Mouse (Mus musculus): ENCODE results near the gene Mslnl. TPM values are rescaled to one million over a fixed set of nuclear protein-coding genes. Genes with fewer than 3 reads are reported as not detected.

Mslnl gene
- total RNA-seq, 2 experiments from 2014 or later, result not detected

DNA sequence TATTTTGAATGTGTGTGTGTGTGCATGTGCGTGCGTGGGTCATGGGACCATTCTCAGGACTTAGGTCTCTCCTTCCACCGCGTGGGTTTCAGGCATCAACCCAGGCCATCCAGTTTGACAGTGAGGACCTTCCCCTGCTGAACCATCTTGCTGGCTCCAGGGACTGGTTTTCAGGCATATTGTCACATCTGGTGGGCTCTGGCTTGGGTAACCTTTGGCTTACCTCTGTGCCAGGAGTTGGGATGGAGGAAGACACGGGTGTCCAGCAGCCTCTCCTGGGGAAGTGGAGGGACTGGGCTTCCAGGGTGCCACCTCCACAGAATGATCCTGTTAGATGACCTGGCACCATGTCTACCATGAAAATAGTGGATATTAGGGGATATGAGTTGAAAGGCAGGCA is 42.1 kb downstream of the Mslnl start:
- intact Hi-C loops (cut with DNase I), result no loop called here
- H3K27ac ChIP-seq, result no peak overlapping the region
- no peak for TF ChIP-seq CTCF (IDR thresholded peaks at IDR 0.05)
- no peak for DNase-seq
- no peak overlapping the region for H3K4me3 ChIP-seq

DNA sequence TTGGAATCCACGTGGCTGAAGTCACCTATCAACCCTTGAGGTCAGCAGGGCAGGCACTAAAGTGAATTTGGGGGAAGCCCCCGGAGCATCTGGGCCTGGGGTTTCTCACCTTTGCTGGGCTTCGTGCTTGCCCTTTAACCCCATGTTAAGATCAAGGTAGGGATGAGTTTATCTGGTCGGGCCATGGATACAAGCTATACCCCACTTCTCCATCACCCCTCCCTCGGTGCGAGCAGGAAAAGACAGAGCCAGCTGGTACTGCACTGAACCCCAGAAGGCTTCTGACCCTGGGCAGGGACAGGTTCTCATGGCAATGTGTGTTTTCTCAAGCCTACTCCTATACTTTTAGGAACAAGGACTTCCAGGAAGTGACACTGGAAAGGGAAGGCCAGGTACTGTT is 45.5 kb downstream of the Mslnl start:
- TF ChIP-seq CTCF (IDR thresholded peaks at IDR 0.05), result no peak
- no peak overlapping the region for H3K4me3 ChIP-seq
- intact Hi-C loops (cut with DNase I), result no loop called here
- DNase-seq, result no peak
- no peak overlapping the region for H3K27ac ChIP-seq

DNA sequence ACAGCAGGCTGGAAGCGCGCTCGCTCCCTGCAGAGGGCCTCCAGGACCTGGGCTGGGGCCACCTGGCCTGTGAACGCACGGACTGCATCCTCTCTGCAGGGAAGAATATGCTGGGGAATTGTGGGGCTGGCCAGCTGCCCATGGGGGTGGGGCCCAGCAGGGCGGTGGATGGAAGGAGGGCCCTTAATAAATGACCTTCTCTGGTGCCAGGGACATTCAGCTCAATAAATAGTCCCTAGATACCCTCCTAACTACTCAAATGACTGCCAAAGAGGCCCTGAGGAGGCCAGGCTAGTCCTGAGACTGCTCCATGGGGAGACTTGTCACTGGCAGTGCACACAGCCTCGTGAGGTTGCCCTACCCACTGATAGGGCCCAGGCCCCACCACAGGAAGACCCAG is 47.2 kb downstream of the Mslnl start:
- H3K27ac ChIP-seq, result no peak overlapping the region; the same call in 1 of the 2 replicates
- peak; percentile 55 for DNase-seq
- intact Hi-C loops (cut with DNase I), result no loop called here
- H3K4me3 ChIP-seq, result no peak overlapping the region
- no peak for TF ChIP-seq CTCF (IDR thresholded peaks at IDR 0.05)

DNA sequence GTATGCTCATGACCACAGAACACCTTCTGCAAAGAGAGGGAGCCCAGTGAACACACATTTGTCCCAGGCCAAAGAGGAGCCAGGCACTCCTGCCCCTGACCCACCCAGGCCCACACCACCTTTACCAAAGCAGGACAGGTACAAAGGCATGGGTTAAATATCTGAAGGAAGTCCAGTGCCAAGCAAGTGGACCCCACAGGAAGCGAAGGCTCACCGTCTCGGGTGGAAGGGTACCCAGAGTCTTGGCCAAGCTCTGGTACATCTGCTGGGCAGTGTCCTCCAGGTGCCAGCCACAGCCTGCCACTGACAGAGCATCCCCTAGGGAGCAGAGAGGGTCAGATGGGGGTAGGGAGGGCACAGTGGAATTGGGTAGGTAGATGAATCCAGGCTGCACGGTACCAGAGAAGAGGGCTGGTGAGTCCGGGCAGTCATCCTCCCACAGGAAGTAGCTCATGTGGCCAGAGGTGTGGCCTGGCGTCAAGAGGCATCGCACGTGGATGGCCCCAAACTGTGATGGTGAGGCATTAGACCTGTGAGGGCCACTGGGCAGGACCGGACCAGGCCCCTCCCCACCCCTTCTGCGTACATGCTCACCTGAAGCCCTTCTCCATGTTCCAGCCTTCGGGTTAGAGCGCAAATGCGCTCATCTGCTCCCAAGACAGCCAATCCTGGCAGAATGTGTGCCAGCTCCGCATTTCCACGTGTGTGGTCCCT is 48.2 kb downstream of the Mslnl start:
- peak overlapping the region; percentile 75; the same call in 1 of the 2 replicates for H3K4me3 ChIP-seq
- H3K27ac ChIP-seq, result no peak overlapping the region
- DNase-seq, result no peak
- no peak for TF ChIP-seq CTCF (IDR thresholded peaks at IDR 0.05)
- intact Hi-C loops (cut with DNase I), result no loop called here

DNA sequence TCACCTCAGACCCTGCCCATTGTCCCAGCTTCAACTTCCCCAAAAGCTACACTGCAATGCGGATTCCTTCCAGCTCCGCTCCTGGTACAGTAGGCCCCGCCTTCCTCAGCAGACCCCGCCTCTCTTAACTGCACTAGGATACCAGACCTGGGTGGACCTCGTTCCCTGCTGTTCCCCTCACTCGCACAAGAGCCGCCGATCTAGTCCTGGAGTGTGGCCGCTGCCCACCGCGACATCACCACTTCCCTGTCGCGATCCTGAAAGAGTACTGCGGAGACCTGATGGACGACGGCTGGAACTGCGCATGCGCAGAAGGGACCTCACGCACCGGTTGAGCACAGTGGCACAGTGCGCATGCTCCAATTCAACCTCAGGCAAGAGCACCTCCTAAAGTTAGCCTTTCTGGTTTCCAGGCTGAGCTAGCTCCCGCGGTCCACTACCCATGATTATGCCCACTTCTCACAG is 49.5 kb downstream of the Mslnl start, which contains the start of gene Haghl:
TSS of gene Haghl (minus strand) at position 393 of the 465 bp plus-strand sequence.
- H3K27ac ChIP-seq, result peak within 1 kb of the TSS; percentile 88
- peak within 1 kb of the TSS; percentile 75 for H3K4me3 ChIP-seq
- TF ChIP-seq CTCF (IDR thresholded peaks at IDR 0.05), result peak; percentile 19; the same call in 1 of the 2 replicates
- intact Hi-C loops (cut with DNase I), result no loop called here
- DNase-seq, result peak; percentile 96

DNA sequence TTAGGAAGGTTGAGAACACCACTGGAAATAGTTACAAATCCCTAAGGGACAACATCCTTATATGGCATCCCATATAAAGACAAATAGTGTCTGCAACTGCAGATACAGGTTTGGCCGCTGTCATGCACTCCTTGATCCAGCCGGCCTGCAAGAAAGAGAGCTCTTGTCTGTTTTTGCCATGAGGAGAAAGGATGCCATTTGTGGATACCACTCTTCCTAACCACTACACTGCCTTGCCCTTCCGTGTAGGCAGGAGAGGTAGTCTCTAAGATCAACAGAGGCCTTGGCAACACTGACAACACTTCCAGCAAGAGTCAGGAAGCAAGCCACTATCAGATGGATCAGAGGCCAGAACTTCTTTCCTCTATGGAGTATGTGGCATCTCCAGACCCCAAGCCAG is 50.4 kb downstream of the Mslnl start, which contains the start of gene Ccdc78:
TSS of gene Ccdc78 (plus strand) at position 301 of the 400 bp plus-strand sequence.
- H3K4me3 ChIP-seq, result peak within 1 kb of the TSS; percentile 75
- H3K27ac ChIP-seq, result peak within 1 kb of the TSS; percentile 88
- no peak for DNase-seq
- intact Hi-C loops (cut with DNase I), result no loop called here
- TF ChIP-seq CTCF (IDR thresholded peaks at IDR 0.05), result no peak

DNA sequence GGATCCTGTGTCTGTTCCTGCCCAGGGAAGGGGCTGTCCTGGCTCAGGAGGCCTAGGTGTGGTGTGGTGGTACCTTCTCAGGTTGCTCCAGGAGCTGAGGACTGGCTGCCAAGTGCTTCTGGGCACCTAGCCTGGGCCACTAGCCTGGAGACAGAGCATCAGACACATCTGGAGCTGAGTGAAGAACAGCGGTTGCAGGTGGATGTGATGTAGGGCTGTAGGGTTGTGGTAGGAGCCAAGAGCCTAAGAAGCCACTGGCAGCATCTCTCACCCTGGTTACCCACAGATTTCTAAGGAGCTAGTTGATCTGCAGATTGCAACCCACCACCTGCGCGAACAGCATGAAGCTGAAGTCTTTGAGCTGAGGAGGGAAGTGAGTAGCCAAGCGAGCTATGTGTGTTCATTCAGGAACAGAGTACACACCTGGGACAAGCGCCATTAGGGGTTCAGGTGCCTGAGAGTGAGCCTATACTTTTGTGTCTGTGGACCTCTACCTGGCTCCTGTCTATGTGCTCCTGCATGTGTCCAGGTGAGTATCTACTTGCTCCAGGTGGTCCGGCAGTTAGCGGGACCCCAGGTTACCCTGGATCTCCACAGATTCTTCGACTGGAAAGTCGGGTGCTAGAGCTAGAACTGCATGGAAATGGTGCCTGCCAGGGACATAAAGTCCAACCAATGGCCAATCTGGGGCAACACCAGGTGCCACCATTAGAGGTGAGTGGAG is 51.1 kb downstream of the Mslnl start:
- H3K27ac ChIP-seq, result no peak overlapping the region
- no peak overlapping the region for H3K4me3 ChIP-seq
- DNase-seq, result no peak
- intact Hi-C loops (cut with DNase I), result no loop called here
- no peak for TF ChIP-seq CTCF (IDR thresholded peaks at IDR 0.05)

DNA sequence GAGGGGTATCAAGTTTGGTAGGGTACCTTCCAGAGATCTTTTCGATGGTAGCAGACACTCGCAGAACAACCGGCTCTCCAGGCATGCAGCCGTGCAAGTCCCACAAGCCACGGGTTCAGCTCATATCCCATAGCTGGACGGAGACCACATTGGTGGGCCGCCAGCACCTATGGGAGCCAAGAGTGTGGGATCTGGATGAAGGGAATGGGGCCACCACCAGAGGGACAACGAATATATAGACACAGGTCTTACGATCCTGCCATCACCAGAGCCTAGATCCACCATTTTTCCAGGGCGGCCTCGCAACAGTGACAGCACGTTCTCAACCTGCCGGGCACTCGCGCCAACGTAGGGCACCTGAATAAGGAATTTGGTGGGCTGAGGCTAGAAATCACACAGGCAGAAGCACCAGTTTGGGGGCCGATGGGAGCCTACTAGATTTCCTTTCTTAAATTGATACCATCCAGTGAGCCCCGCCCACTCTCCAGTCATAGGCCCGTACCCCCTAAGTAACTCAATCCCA is 55.5 kb downstream of the Mslnl start:
- Histone ChIP-seq H3K27ac (peak overlapping the region; percentile 91), H3K4me3 (peak overlapping the region; percentile 89)
- no peak for DNase-seq
- TF ChIP-seq CTCF (IDR thresholded peaks at IDR 0.05), result no peak
- intact Hi-C loops (cut with DNase I), result loop anchor here (10.0 kb wide), 1 partner anchor 217 kb away; the partner anchor contains the start of genes Lmf1 and Sox8

DNA sequence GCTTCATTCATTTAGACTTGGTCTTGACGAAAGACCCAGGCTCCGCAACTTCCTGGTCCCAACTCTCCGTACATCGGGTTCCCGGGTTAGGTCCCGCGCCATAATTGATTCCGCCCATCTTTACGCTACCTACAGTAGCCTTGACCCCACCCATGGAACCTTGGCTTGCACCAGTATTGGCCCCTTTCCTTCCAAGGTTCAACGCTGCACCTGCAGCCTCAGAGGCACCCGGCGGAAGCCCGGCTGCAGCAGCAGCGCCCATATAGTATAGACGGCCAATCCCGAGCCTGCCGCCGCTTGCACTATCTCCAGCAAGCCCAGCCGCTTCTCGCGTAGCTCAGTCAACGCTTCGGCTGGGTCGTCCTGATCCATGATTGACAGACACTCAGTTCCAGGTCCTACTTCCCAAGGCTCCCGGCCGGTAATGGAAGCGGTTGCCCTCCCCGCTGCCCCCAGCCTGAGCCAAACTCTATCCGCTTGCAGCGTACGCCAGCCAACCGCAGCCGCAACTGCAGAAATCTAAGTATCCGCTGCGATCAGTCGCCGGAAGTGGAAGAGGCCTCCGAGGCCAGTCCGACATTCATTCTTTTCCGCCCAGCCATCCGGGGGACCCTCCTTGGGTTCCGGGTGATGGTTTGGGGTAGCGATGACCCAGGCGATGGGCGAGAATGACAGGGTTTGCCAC is 56.1 kb downstream of the Mslnl start:
- Histone ChIP-seq H3K27ac (peak overlapping the region; percentile 91), H3K4me3 (peak overlapping the region; percentile 89)
- intact Hi-C loops (cut with DNase I), result loop anchor here (10.0 kb wide), 1 partner anchor 217 kb away; the partner anchor contains the start of genes Lmf1 and Sox8
- peak; percentile 89 for DNase-seq
- TF ChIP-seq CTCF (IDR thresholded peaks at IDR 0.05), result no peak

DNA sequence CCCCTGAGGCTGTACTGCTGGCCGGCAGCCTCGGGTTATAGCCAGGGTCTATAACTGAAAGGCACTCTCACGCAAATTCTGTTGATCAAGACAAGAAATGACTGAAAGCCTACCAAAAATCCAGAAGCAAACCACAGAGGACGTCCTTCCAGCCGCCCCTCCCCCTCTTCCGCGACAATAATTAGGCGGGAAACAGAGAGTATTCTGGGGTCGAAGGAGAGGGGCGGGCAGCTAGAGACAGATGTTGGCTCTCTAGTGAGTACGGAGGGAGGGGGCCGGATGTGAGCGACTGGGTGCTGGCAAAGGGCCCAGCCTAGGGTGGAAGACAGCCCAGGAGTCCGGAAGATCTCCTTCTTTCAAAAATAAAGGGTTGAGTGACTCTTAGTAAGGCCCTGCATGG is 56.8 kb downstream of the Mslnl start, which contains the start of gene Fam173a:
TSS of gene Fam173a (minus strand) at position 287 of the 400 bp plus-strand sequence.
- peak; percentile 80 for DNase-seq
- intact Hi-C loops (cut with DNase I), result loop anchor here (10.0 kb wide), 1 partner anchor 218 kb away; the partner anchor contains the start of genes Lmf1 and Sox8

DNA sequence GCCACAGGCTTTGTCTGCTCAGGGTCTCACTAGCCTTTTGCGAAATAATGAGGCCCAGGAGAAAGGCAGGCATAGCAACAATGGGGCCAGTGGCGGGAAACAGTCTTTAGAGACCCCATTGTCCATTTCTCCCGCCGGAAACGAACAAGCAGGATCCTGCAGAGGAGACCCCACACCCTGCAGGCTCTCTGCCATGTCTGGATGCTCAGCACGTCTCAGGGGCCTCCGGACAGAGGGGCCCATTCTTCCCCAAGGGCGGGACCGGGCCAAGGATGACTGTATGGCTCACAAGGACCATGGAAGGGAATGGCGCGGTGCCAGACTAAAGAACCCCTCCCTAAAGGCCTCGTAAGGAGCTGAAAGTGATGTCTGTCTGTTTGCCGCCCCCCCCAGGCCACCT is 58.4 kb downstream of the Mslnl start:
- no peak for TF ChIP-seq CTCF (IDR thresholded peaks at IDR 0.05)

More for the DNA sequence above, 56.8 kb downstream of the Mslnl start, which contains the start of gene Fam173a:
- peak within 1 kb of the TSS; percentile 89 for H3K4me3 ChIP-seq
- peak within 1 kb of the TSS; percentile 91 for H3K27ac ChIP-seq
- no peak for TF ChIP-seq CTCF (IDR thresholded peaks at IDR 0.05)

DNA sequence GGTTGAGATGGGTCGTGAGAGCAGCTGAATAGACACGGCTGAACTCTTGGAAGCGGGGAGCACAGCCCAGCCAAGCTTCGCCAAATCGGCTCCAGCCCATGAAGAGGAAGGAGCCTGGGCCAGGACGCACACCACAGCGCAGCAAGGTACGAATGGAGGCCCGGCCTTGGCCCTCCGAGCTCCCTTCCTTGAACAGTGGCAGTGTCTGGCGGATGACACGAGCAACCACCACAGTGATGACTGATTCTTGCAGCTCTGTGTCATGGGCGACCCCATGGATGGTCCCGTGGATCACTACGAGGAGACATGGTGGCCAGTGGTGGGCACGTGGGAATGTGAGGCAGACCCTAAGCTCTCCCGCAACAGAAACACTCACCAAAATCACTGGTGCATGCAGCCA is 59.2 kb downstream of the Mslnl start:
- intact Hi-C loops (cut with DNase I), result loop anchor here (10.0 kb wide), 1 partner anchor 220 kb away; the partner anchor contains the start of genes Lmf1 and Sox8
- DNase-seq, result no peak
- Histone ChIP-seq H3K27ac (no peak overlapping the region), H3K4me3 (0 out of 2 replicates have a peak overlapping the region, but pooled peaks have one; percentile 12)
- TF ChIP-seq CTCF (IDR thresholded peaks at IDR 0.05), result no peak

More for the DNA sequence above, 58.4 kb downstream of the Mslnl start:
- no peak for DNase-seq
- intact Hi-C loops (cut with DNase I), result loop anchor here (10.0 kb wide), 1 partner anchor 219 kb away; the partner anchor contains the start of genes Lmf1 and Sox8
- Histone ChIP-seq H3K27ac (peak overlapping the region; percentile 91; the same call in 1 of the 2 replicates), H3K4me3 (no peak overlapping the region)

All from gastrocnemius, adult 2 months (tissue).